Mouse (Mus musculus): Measurements from ENCODE around the gene Celf5.

The Celf5 gene

GRCm38 (mm10) chr10:81497401-81498270 is 15.1 kb upstream of the Celf5 start:
- DNase-seq (ENCODE audit: inconsistent ontology term), result no peak

- no peak for DNase-seq (ENCODE audit: inconsistent ontology term)
Measured at GRCm38 (mm10) chr10:81496969-81497368, 14.5 kb upstream of the Celf5 start.

GRCm38 (mm10) chr10:81496264-81496901 is 13.9 kb upstream of the Celf5 start, which contains the start of gene Ncln:
Gene Ncln (minus strand): TSS chr10:81496392.
- peak; percentile 97 for DNase-seq (ENCODE audit: inconsistent ontology term)

GRCm38 (mm10) chr10:81495616-81496263 is 13.2 kb upstream of the Celf5 start:
- no peak for DNase-seq (ENCODE audit: inconsistent ontology term)

GRCm38 (mm10) chr10:81495151-81495550 is 12.6 kb upstream of the Celf5 start:
- DNase-seq (ENCODE audit: inconsistent ontology term), result no peak

- DNase-seq (ENCODE audit: inconsistent ontology term), result no peak
Measured at GRCm38 (mm10) chr10:81494260-81495041, 11.9 kb upstream of the Celf5 start.

- no peak for DNase-seq (ENCODE audit: inconsistent ontology term)
Measured at GRCm38 (mm10) chr10:81493601-81494220, 11.2 kb upstream of the Celf5 start.

- DNase-seq (ENCODE audit: inconsistent ontology term), result no peak
Measured at GRCm38 (mm10) chr10:81492606-81493240, 10.2 kb upstream of the Celf5 start.

- DNase-seq (ENCODE audit: inconsistent ontology term), result no peak
Measured at GRCm38 (mm10) chr10:81491018-81491417, 8.5 kb upstream of the Celf5 start.

GRCm38 (mm10) chr10:81489941-81490340 is 7.4 kb upstream of the Celf5 start:
- no peak for DNase-seq (ENCODE audit: inconsistent ontology term)

- DNase-seq (ENCODE audit: inconsistent ontology term), result no peak
Measured at GRCm38 (mm10) chr10:81488081-81488480, 5.6 kb upstream of the Celf5 start.

- no peak for DNase-seq (ENCODE audit: inconsistent ontology term)
Measured at GRCm38 (mm10) chr10:81486496-81486895, 4.0 kb upstream of the Celf5 start.

- no peak for DNase-seq (ENCODE audit: inconsistent ontology term)
Measured at GRCm38 (mm10) chr10:81485479-81486018, 3.0 kb upstream of the Celf5 start.

- no peak for DNase-seq (ENCODE audit: inconsistent ontology term)
Measured at GRCm38 (mm10) chr10:81485060-81485449, 2.5 kb upstream of the Celf5 start.

- DNase-seq (ENCODE audit: inconsistent ontology term), result no peak
Measured at GRCm38 (mm10) chr10:81484441-81485059, 2.0 kb upstream of the Celf5 start.

GRCm38 (mm10) chr10:81483983-81484382 is 1.5 kb upstream of the Celf5 start:
- DNase-seq (ENCODE audit: inconsistent ontology term), result no peak

GRCm38 (mm10) chr10:81481605-81482532 is 640 bp downstream of the Celf5 start:
- DNase-seq (ENCODE audit: inconsistent ontology term), result no peak

GRCm38 (mm10) chr10:81474461-81474860 is 8.0 kb downstream of the Celf5 start:
- no peak for DNase-seq (ENCODE audit: inconsistent ontology term)

GRCm38 (mm10) chr10:81473003-81473451 is 9.5 kb downstream of the Celf5 start:
- DNase-seq (ENCODE audit: inconsistent ontology term), result no peak
